ENCODE assay signal across 8 mouse cellular contexts in the genomic region with DNA sequence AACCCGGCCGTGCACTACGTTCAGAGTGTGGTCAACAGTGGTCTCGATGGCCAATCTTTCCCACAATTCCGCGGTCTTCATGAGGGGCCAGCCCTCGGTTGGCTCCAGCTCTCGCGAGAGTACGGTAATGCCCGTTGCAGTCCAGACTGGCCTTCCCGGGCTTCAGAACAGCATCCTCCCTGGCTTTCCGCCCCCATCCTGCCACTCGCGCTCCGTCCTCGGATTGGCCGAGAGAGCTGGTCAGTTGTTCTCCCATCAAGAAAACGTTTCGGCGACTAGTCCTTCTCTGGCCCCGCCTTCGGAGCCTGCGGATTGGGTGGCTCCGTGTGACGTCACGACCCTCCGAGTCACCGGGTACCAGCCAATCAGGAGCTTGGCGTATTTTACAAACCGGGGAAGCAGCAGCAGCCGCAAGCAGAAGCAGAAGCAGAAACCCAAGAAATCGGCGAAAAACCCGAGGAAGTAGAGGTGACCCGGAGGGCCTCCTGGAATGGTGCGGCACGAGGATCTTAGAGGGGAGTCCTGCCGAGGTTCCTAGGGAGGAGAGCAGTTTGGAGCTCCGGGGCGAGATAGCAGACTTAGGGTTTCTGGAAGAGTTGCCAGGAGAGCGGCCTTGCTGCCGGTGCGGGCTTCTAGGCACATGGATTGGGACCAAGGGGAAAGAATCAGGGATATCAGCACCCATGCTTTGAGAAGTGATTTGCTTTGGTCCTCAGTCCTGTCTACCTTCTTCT. TPM values are rescaled to one million over a fixed set of nuclear protein-coding genes. Genes with fewer than 3 reads are reported as not detected.
DNase-seq lines count a peak whose midpoint lies in the region; ATAC-seq lines count a peak whose summit lies in the region.

No protein-coding gene starts in this region.

- intact Hi-C loops in gastrocnemius, postnatal 14 days (cut with DNase I; ENCODE audit: low total_unique reads), result no loop called here
- intact Hi-C loops in left cerebral cortex, postnatal 10 days (cut with DNase I), result no loop called here

- peak; percentile 98 for ATAC-seq in inflammation-experienced regulatory T-cells, adult 6 months
- peak; percentile 94 for ATAC-seq in megakaryocyte-erythroid progenitor cell, adult 5-6 weeks (replicated peaks; ENCODE audit: low FRiP score, low TSS enrichment, poor library complexity, severe bottlenecking)

- peak; percentile 98 to 99 for DNase-seq in adrenal gland, adult (ENCODE audit: inconsistent age in 2 of 2, low spot score in 1 of 2)
- DNase-seq in embryo, embryonic 10.5 days (ENCODE audit: low spot score), result peak; percentile 99
- DNase-seq in gastrocnemius, postnatal 14 days, result peak; percentile 97
- DNase-seq in left cerebral cortex, postnatal 10 days (ENCODE audit: extremely low spot score in 1 of 2, low spot score in 2 of 2), result peak; percentile 97 to 99
- peak; percentile 98 for DNase-seq in right cerebral cortex, postnatal 25 days
- peak; percentile 96 for DNase-seq in urinary bladder, postnatal 4 days (ENCODE audit: low spot score in 2 of 2)

RNA-seq across cellular contexts. Expression of gene Troap, which starts 0.4 kb away (rescaled TPM):
- 1 to 10 TPM; 1.4 to 1.8 TPM for total RNA-seq in gastrocnemius, postnatal 14 days (2021)
- 1 to 10 TPM in 2 of 3 experiments, under 1 TPM in 1; 0.92 to 9.3 (median 1.1) TPM for polyA plus RNA-seq in inflammation-experienced regulatory T-cells, adult 6 months (2017; shearing (Covaris generic))
- total RNA-seq in left cerebral cortex, postnatal 10 days (2021), result 1 to 10 TPM; 1.4 to 2.2 TPM
- 25.0 and 40.8 TPM in 2 replicates for total RNA-seq in megakaryocyte-erythroid progenitor cell, adult 5-6 weeks (2014; fragmentation: Nextera tagmentation)
- total RNA-seq in megakaryocyte-erythroid progenitor cell, adult 5-6 weeks (2017), result 6.6 and 37.9 TPM in 2 replicates

RNA-seq across cellular contexts. Expression of gene C1ql4, which starts 12.8 kb away (rescaled TPM):
- not detected for total RNA-seq in gastrocnemius, postnatal 14 days (2021)
- not detected for polyA plus RNA-seq in inflammation-experienced regulatory T-cells, adult 6 months (2017; shearing (Covaris generic))
- total RNA-seq in left cerebral cortex, postnatal 10 days (2021), result not detected
- total RNA-seq in megakaryocyte-erythroid progenitor cell, adult 5-6 weeks (2014; fragmentation: Nextera tagmentation), result not detected in 2 replicates
- total RNA-seq in megakaryocyte-erythroid progenitor cell, adult 5-6 weeks (2017), result not detected in 2 replicates

RNA-seq across cellular contexts. Expression of gene Dnajc22, which starts 18.2 kb away (rescaled TPM):
- total RNA-seq in gastrocnemius, postnatal 14 days (2021), result under 1 TPM in 1 of 2 experiments, not detected in 1; 0.12 TPM
- polyA plus RNA-seq in inflammation-experienced regulatory T-cells, adult 6 months (2017; shearing (Covaris generic)), result not detected
- total RNA-seq in left cerebral cortex, postnatal 10 days (2021), result not detected
- total RNA-seq in megakaryocyte-erythroid progenitor cell, adult 5-6 weeks (2014; fragmentation: Nextera tagmentation), result not detected in 2 replicates
- not detected in 2 replicates for total RNA-seq in megakaryocyte-erythroid progenitor cell, adult 5-6 weeks (2017)

RNA-seq across cellular contexts. Expression of gene Prph, which starts 19.8 kb away (rescaled TPM):
- 1 to 10 TPM; 1.2 to 1.4 TPM for total RNA-seq in gastrocnemius, postnatal 14 days (2021)
- not detected for polyA plus RNA-seq in inflammation-experienced regulatory T-cells, adult 6 months (2017; shearing (Covaris generic))
- 1 to 10 TPM; 5.5 to 5.9 TPM for total RNA-seq in left cerebral cortex, postnatal 10 days (2021)
- total RNA-seq in megakaryocyte-erythroid progenitor cell, adult 5-6 weeks (2014; fragmentation: Nextera tagmentation), result not detected in 2 replicates
- not detected in 2 replicates for total RNA-seq in megakaryocyte-erythroid progenitor cell, adult 5-6 weeks (2017)

RNA-seq across cellular contexts. Expression of gene Tuba1c, which starts 45.1 kb away (rescaled TPM):
- total RNA-seq in gastrocnemius, postnatal 14 days (2021), result 10 to 100 TPM; 14.3 to 21.0 TPM
- 100 to 1,000 TPM in 1 of 3 experiments, 10 to 100 TPM in 2; 70.4 to 203 (median 83.7) TPM for polyA plus RNA-seq in inflammation-experienced regulatory T-cells, adult 6 months (2017; shearing (Covaris generic))
- 100 to 1,000 TPM; 255 to 292 TPM for total RNA-seq in left cerebral cortex, postnatal 10 days (2021)
- total RNA-seq in megakaryocyte-erythroid progenitor cell, adult 5-6 weeks (2014; fragmentation: Nextera tagmentation), result 85.6 and 109 TPM in 2 replicates
- total RNA-seq in megakaryocyte-erythroid progenitor cell, adult 5-6 weeks (2017), result 34.5 and 41.4 TPM in 2 replicates

Comparison
In these comparisons a context has a peak if more than half of its experiments do, and no peak if none do; other contexts are left out.
1. Peak in every context shown above with its lines: DNase-seq and ATAC-seq.